Mouse (Mus musculus): ENCODE measurements around the gene Glrx2.

GRCm38 (mm10) chr1:143762159-143762558, 46.0 kb downstream of the Glrx2 start:
- TF ChIP-seq CTCF (IDR thresholded peaks at IDR 0.05; ENCODE audit: low read depth) (no peak), EP300 (IDR thresholded peaks at IDR 0.05; ENCODE audit: low read depth) (no peak)

Measured in liver, postnatal 0 days (tissue).